Mouse (Mus musculus) thymus, adult 2 months (tissue): Measurements from ENCODE around the gene Papolg. TPM values are rescaled to one million over a fixed set of nuclear protein-coding genes. Genes with fewer than 3 reads are reported as not detected.

Experiments
- DNase-seq: peaks from one replicate; pipeline ENCODE4 v3.0.0; 2021
- H3K27ac ChIP-seq: fragments of 200-500 bp; 2 replicates; pipeline ENCODE4 v1.5.1; 2012; ENCODE audit warnings: low read length, control low read depth; ENCODE audit not compliant: control insufficient read depth, insufficient read depth
- H3K27me3 ChIP-seq: fragments of 200-500 bp; 2 replicates; pipeline ENCODE4 v1.6.1; 2012; ENCODE audit warnings: mild to moderate bottlenecking, low read length, moderate library complexity, mixed read lengths; ENCODE audit not compliant: control insufficient read depth, insufficient read depth
- H3K36me3 ChIP-seq: fragments of 200-500 bp; 2 replicates; pipeline ENCODE4 v1.6.1; 2012; ENCODE audit warnings: mild to moderate bottlenecking, low read length, moderate library complexity; ENCODE audit not compliant: control insufficient read depth, insufficient read depth
- H3K4me1 ChIP-seq: fragments of 200-500 bp; replicated peaks from 2 replicates; pipeline ENCODE4 v1.6.1; 2012; ENCODE audit warnings: low read length; ENCODE audit not compliant: control insufficient read depth, insufficient read depth
- H3K4me3 ChIP-seq: fragments of 200-500 bp; 2 replicates; pipeline ENCODE4 v1.5.1; 2012; ENCODE audit warnings: mild to moderate bottlenecking, low read length, control low read depth, moderate library complexity; ENCODE audit not compliant: control insufficient read depth, insufficient read depth
- CTCF ChIP-seq: fragments of 200-500 bp; IDR thresholded peaks from 2 replicates; pipeline ENCODE4 v1.5.1; 2012; ENCODE audit warnings: mild to moderate bottlenecking, control low read depth, low read length, moderate library complexity, borderline replicate concordance; ENCODE audit not compliant: control insufficient read depth, poor library complexity, insufficient read depth; ENCODE audit errors: extremely low read depth
- POLR2A ChIP-seq: fragments of 200-500 bp; IDR thresholded peaks from 2 replicates; pipeline ENCODE4 v1.6.1; 2012; ENCODE audit warnings: mild to moderate bottlenecking, low read length, control low read depth, moderate library complexity; ENCODE audit not compliant: control insufficient read depth, poor library complexity, insufficient read depth; ENCODE audit errors: extremely low read depth
- WGBS: fragments of 180-500 bp; shearing (Covaris S2); methylation state at CpG from one replicate; pipeline ENCODE4 v1.1.7; 2018; 5-methylcytosine and 5-hydroxymethylcytosine counted together
- polyA plus RNA-seq: library from polyadenylated mRNA; depleted of rRNA; stranded (reverse); fragments of >200 nt; gene quantifications from 2 replicates; pipeline ENCODE4 v1.2.3, GENCODE M21; 2012

Papolg gene
- polyA plus RNA-seq, 1 experiment, result 11.9 TPM

GRCm38 (mm10) chr11:23864326-23864725 is 30.7 kb downstream of the Papolg start:
- TF ChIP-seq POLR2A, result no peak
- no peak for TF ChIP-seq CTCF
- no peaks in the 10 kb centered on the region for H3K4me1 ChIP-seq
- H3K4me3 ChIP-seq, result no peak overlapping the region
- no peak for DNase-seq
- 67% methylated on average over 2 of the region's 2 CpGs for WGBS
- H3K27me3 ChIP-seq, result no peaks in the 10 kb centered on the region
- H3K36me3 ChIP-seq, result peaks cover 79% of the 10 kb centered on the region
- H3K27ac ChIP-seq, result no peak overlapping the region

GRCm38 (mm10) chr11:23856723-23857112 is 38.3 kb downstream of the Papolg start:
- Histone ChIP-seq H3K4me3 (no peak overlapping the region), H3K4me1 (peaks cover 38% of the 10 kb centered on the region), H3K36me3 (peaks cover 41% of the 10 kb centered on the region), H3K27ac (peak overlapping the region; percentile 81), H3K27me3 (no peaks in the 10 kb centered on the region)
- 60% methylated on average over 4 of the region's 4 CpGs for WGBS
- DNase-seq, result no peak
- TF ChIP-seq POLR2A (no peak), CTCF (no peak)

- Histone ChIP-seq H3K4me3 (no peak overlapping the region), H3K27ac (peak overlapping the region; percentile 88), H3K27me3 (no peaks in the 10 kb centered on the region), H3K4me1 (peaks cover 38% of the 10 kb centered on the region), H3K36me3 (peaks cover 36% of the 10 kb centered on the region)
- 31% methylated on average over 7 of the region's 7 CpGs for WGBS
- TF ChIP-seq CTCF (no peak), POLR2A (no peak)
- peak; percentile 62 for DNase-seq
These were observed 38.9 kb downstream of the Papolg start for GRCm38 (mm10) chr11:23856054-23856722.

GRCm38 (mm10) chr11:23855182-23855802 is 39.8 kb downstream of the Papolg start:
- no peak overlapping the region for H3K4me3 ChIP-seq
- peak; percentile 83 for DNase-seq
- WGBS, result 36% methylated on average over 3 of the region's 3 CpGs
- no peak for TF ChIP-seq POLR2A
- peak; percentile 63; the same call in 1 of the 2 replicates for TF ChIP-seq CTCF
- H3K27ac ChIP-seq, result no peak overlapping the region; the same call in 1 of the 2 replicates
- peaks cover 38% of the 10 kb centered on the region for H3K4me1 ChIP-seq
- peaks cover 30% of the 10 kb centered on the region for H3K36me3 ChIP-seq
- no peaks in the 10 kb centered on the region for H3K27me3 ChIP-seq

- Histone ChIP-seq H3K27ac (no peak overlapping the region), H3K4me1 (peaks cover 44% of the 10 kb centered on the region), H3K27me3 (no peaks in the 10 kb centered on the region), H3K36me3 (peaks cover 10% of the 10 kb centered on the region), H3K4me3 (no peak overlapping the region)
- no peak for DNase-seq
- 36% methylated on average over 5 of the region's 5 CpGs for WGBS
- TF ChIP-seq CTCF (no peak), POLR2A (no peak)
These were observed 41.7 kb downstream of the Papolg start for GRCm38 (mm10) chr11:23853306-23853705.

GRCm38 (mm10) chr11:23846016-23846815 is 48.8 kb downstream of the Papolg start:
- H3K4me1 ChIP-seq, result peaks cover 31% of the 10 kb centered on the region
- 8% methylated on average over 22 of the region's 22 CpGs for WGBS
- H3K27me3 ChIP-seq, result no peaks in the 10 kb centered on the region
- TF ChIP-seq CTCF (0 out of 2 replicates have a peak, but pooled peaks have one; percentile 16), POLR2A (no peak)
- peak overlapping the region; percentile 98 for H3K27ac ChIP-seq
- no peaks in the 10 kb centered on the region for H3K36me3 ChIP-seq
- peak overlapping the region; percentile 31 for H3K4me3 ChIP-seq
- peak; percentile 81 for DNase-seq
